Mouse (Mus musculus) myocyte (in vitro differentiated cells): ENCODE data around the gene Mrc2.
A peak's percentile ranks its signal among the peaks of the same experiment; 100 is the strongest.

Source experiments
- POLR2A ChIP-seq: IDR thresholded peaks from one replicate; pipeline ENCODE4 v1.6.1; 2011; ENCODE audit warnings: low read depth, mild to moderate bottlenecking, control low read depth, moderate library complexity; ENCODE audit not compliant: insufficient read length
- REST ChIP-seq: IDR thresholded peaks from one replicate; pipeline ENCODE4 v1.6.1; 2011; ENCODE audit warnings: mild to moderate bottlenecking, control low read depth, moderate library complexity; ENCODE audit not compliant: insufficient read depth, insufficient read length

- peak; percentile 14 for TF ChIP-seq POLR2A
- TF ChIP-seq REST = no peak
These were observed 20.0 kb downstream of the Mrc2 start for GRCm38 (mm10) chr11:105312311-105312942.
